Mouse (Mus musculus) midbrain, embryonic 16.5 days (tissue): Measurements from ENCODE around the gene Rhot1. TPM values are rescaled to one million over a fixed set of nuclear protein-coding genes. Genes with fewer than 3 reads are reported as not detected.

ENCODE experiments used
- ATAC-seq: fragments of 200-750 bp; cut with Nextera tagmentation; 2 replicates; pipeline ENCODE4 v1.8.0; 2017; ENCODE audit warnings: moderate TSS enrichment
- H3K27ac ChIP-seq: fragments of 300-500 bp; sonication (generic); 2 replicates; pipeline ENCODE4 v1.5.1; 2014; ENCODE audit warnings: mild to moderate bottlenecking, low read length, mixed read lengths
- H3K27me3 ChIP-seq: fragments of 300-500 bp; sonication (generic); 2 replicates; pipeline ENCODE4 v1.6.1; 2014; ENCODE audit warnings: low read depth, low read length, mixed read lengths; ENCODE audit not compliant: control insufficient read depth, insufficient read depth
- H3K36me3 ChIP-seq: fragments of 300-500 bp; sonication (generic); 2 replicates; pipeline ENCODE4 v1.6.1; 2014; ENCODE audit warnings: mild to moderate bottlenecking, low read length, moderate library complexity, mixed read lengths; ENCODE audit not compliant: control insufficient read depth, insufficient read depth
- H3K4me1 ChIP-seq: fragments of 300-500 bp; sonication (generic); 2 replicates; pipeline ENCODE4 v1.6.1; 2014; ENCODE audit warnings: mild to moderate bottlenecking, low read length, mixed read lengths; ENCODE audit not compliant: control insufficient read depth, insufficient read depth
- H3K4me2 ChIP-seq: fragments of 300-500 bp; sonication (generic); 2 replicates; pipeline ENCODE4 v1.6.1; 2014; ENCODE audit warnings: mild to moderate bottlenecking, low read length, mixed read lengths
- H3K4me3 ChIP-seq: fragments of 300-500 bp; sonication (generic); 2 replicates; pipeline ENCODE4 v1.5.1; 2014; ENCODE audit warnings: low read depth, mild to moderate bottlenecking, low read length, moderate library complexity, mixed read lengths
- H3K9ac ChIP-seq: fragments of 300-500 bp; sonication (generic); 2 replicates; pipeline ENCODE4 v1.6.1; 2014; ENCODE audit warnings: low read depth, low read length, mixed read lengths
- H3K9me3 ChIP-seq: fragments of 300-500 bp; sonication (generic); replicated peaks from 2 replicates; pipeline ENCODE4 v1.6.1; 2014; ENCODE audit warnings: mild to moderate bottlenecking, low read length, mixed read lengths; ENCODE audit not compliant: control insufficient read depth, poor library complexity, severe bottlenecking
- WGBS: fragments of 180-500 bp; shearing (Covaris S2); extraction: QIAGEN DNeasy Blood & Tissue Kit; methylation state at CpG from one replicate; pipeline ENCODE4 v1.1.7; 2014; 5-methylcytosine and 5-hydroxymethylcytosine counted together
- polyA plus RNA-seq: library from polyadenylated mRNA; unstranded; fragments of >200 nt; fragmentation: Nextera tagmentation; extraction: Ambion mirVana; gene quantifications from 2 replicates; pipeline ENCODE4 v1.2.1, GENCODE M21; 2015

The Rhot1 gene
- polyA plus RNA-seq = 70.1 and 77.6 TPM in 2 replicates

- WGBS = 0% methylated on average over 76 of the region's 78 CpGs
- peak; percentile 95 for ATAC-seq
- Histone ChIP-seq H3K4me1 (peaks cover 12% of the 10 kb centered on the region), H3K36me3 (peaks cover 3% of the 10 kb centered on the region; the same call in 1 of the 2 replicates), H3K9me3 (no peaks in the 10 kb centered on the region), H3K4me2 (peak within 1 kb of the TSS; percentile 70), H3K4me3 (peak within 1 kb of the TSS; percentile 93), H3K27me3 (no peaks in the 10 kb centered on the region), H3K9ac (peak within 1 kb of the TSS; percentile 89), H3K27ac (peak within 1 kb of the TSS; percentile 89)
These were observed at the start of gene Rhot1 for GRCm38 (mm10) chr11:80208860-80209800. TSS of gene Rhot1 (plus strand) at chr11:80209019.

GRCm38 (mm10) chr11:80161041-80161440 is 47.8 kb upstream of the Rhot1 start:
- ATAC-seq = no peak
- Histone ChIP-seq H3K4me2 (no peak overlapping the region), H3K9me3 (no peaks in the 10 kb centered on the region), H3K9ac (no peak overlapping the region), H3K36me3 (no peaks in the 10 kb centered on the region), H3K4me3 (no peak overlapping the region), H3K4me1 (no peaks in the 10 kb centered on the region), H3K27me3 (no peaks in the 10 kb centered on the region), H3K27ac (no peak overlapping the region)
- WGBS = 91% methylated on average over 4 of the region's 4 CpGs

- Histone ChIP-seq H3K27me3 (no peaks in the 10 kb centered on the region), H3K36me3 (no peaks in the 10 kb centered on the region), H3K4me3 (no peak overlapping the region), H3K9me3 (no peaks in the 10 kb centered on the region), H3K4me2 (no peak overlapping the region), H3K4me1 (no peaks in the 10 kb centered on the region), H3K9ac (no peak overlapping the region), H3K27ac (no peak overlapping the region)
- 80% methylated on average over 7 of the region's 7 CpGs for WGBS
- no peak for ATAC-seq
These were observed 45.3 kb upstream of the Rhot1 start for GRCm38 (mm10) chr11:80163362-80164116.

GRCm38 (mm10) chr11:80164224-80164623 is 44.6 kb upstream of the Rhot1 start:
- no peak for ATAC-seq
- H3K27ac ChIP-seq = no peak overlapping the region
- no peak overlapping the region for H3K4me2 ChIP-seq
- WGBS = 45% methylated on average over 2 of the region's 2 CpGs
- no peak overlapping the region for H3K9ac ChIP-seq
- H3K36me3 ChIP-seq = no peaks in the 10 kb centered on the region
- no peak overlapping the region for H3K4me3 ChIP-seq
- H3K9me3 ChIP-seq = no peaks in the 10 kb centered on the region
- H3K27me3 ChIP-seq = no peaks in the 10 kb centered on the region
- no peaks in the 10 kb centered on the region for H3K4me1 ChIP-seq

GRCm38 (mm10) chr11:80168121-80168520 is 40.7 kb upstream of the Rhot1 start:
- no peaks in the 10 kb centered on the region for H3K27me3 ChIP-seq
- no peak overlapping the region for H3K27ac ChIP-seq
- ATAC-seq = no peak
- H3K4me2 ChIP-seq = no peak overlapping the region
- no peaks in the 10 kb centered on the region for H3K4me1 ChIP-seq
- 93% methylated on average over 9 of the region's 9 CpGs for WGBS
- H3K36me3 ChIP-seq = no peaks in the 10 kb centered on the region
- no peak overlapping the region for H3K4me3 ChIP-seq
- H3K9ac ChIP-seq = no peak overlapping the region
- no peaks in the 10 kb centered on the region for H3K9me3 ChIP-seq

GRCm38 (mm10) chr11:80168611-80169249 is 40.1 kb upstream of the Rhot1 start:
- no peak overlapping the region for H3K9ac ChIP-seq
- H3K36me3 ChIP-seq = no peaks in the 10 kb centered on the region
- H3K4me1 ChIP-seq = no peaks in the 10 kb centered on the region
- 85% methylated on average over 4 of the region's 4 CpGs for WGBS
- H3K9me3 ChIP-seq = no peaks in the 10 kb centered on the region
- H3K27me3 ChIP-seq = no peaks in the 10 kb centered on the region
- H3K27ac ChIP-seq = no peak overlapping the region
- no peak overlapping the region for H3K4me3 ChIP-seq
- no peak overlapping the region for H3K4me2 ChIP-seq
- no peak for ATAC-seq

- no peak overlapping the region for H3K4me3 ChIP-seq
- H3K27me3 ChIP-seq = no peaks in the 10 kb centered on the region
- no peaks in the 10 kb centered on the region for H3K36me3 ChIP-seq
- H3K4me2 ChIP-seq = no peak overlapping the region
- no peak for ATAC-seq
- no peaks in the 10 kb centered on the region for H3K9me3 ChIP-seq
- no peaks in the 10 kb centered on the region for H3K4me1 ChIP-seq
- no peak overlapping the region for H3K9ac ChIP-seq
- H3K27ac ChIP-seq = no peak overlapping the region
- 83% methylated on average over 3 of the region's 3 CpGs for WGBS
These were observed 39.2 kb upstream of the Rhot1 start for GRCm38 (mm10) chr11:80169629-80170028.

- no peak overlapping the region for H3K4me2 ChIP-seq
- no peak overlapping the region for H3K4me3 ChIP-seq
- no peaks in the 10 kb centered on the region for H3K9me3 ChIP-seq
- no peaks in the 10 kb centered on the region for H3K36me3 ChIP-seq
- no peaks in the 10 kb centered on the region for H3K4me1 ChIP-seq
- ATAC-seq = no peak
- 86% methylated on average over 5 of the region's 5 CpGs for WGBS
- H3K9ac ChIP-seq = no peak overlapping the region
- H3K27ac ChIP-seq = no peak overlapping the region
- H3K27me3 ChIP-seq = no peaks in the 10 kb centered on the region
These were observed 38.5 kb upstream of the Rhot1 start for GRCm38 (mm10) chr11:80170351-80170750.
